Comparison of ENCODE assay signal across 10 mouse cellular contexts in genomic region chr7:144764537-144765282, GRCm38 (mm10). TPM values are rescaled to one million over a fixed set of nuclear protein-coding genes. Genes with fewer than 3 reads are reported as not detected.
DNase-seq lines count a peak whose midpoint lies in the region; ATAC-seq lines count a peak whose summit lies in the region.
"Had no signal": no experiment of that assay in that cellular context is flagged by ENCODE, and none has a peak within 500 bp of the region (broad histone marks: within the 10 kb centered on the region; RNA-seq: fewer than 3 reads in every experiment).

No protein-coding gene starts in this region.

- no peak overlapping the region for H3K27ac ChIP-seq in heart, embryonic 11.5 days (ENCODE audit: low read depth, low read length)
- no peak overlapping the region for H3K27ac ChIP-seq in kidney, embryonic 14.5 days (ENCODE audit: low read depth, low read length)
- H3K27ac ChIP-seq: embryonic facial prominence, embryonic 15.5 days; midbrain, embryonic 12.5 days had no signal

- peak; percentile 28 to 50 for DNase-seq in heart, adult 9 months (ENCODE audit: low spot score in 2 of 2)
- DNase-seq in Muller cell, postnatal 12 days (ENCODE audit: inconsistent ontology term) = peak; percentile 79
- peak; percentile 82 for DNase-seq in cerebellum, adult 11-12 months
- no peak for DNase-seq in layer of hippocampus, postnatal 36 days
- no peak for DNase-seq in right cerebral cortex, postnatal 14 days

- no peaks in the 10 kb centered on the region for H3K27me3 ChIP-seq in heart, embryonic 11.5 days (ENCODE audit: control insufficient read depth, insufficient read depth, low read length)
- H3K27me3 ChIP-seq in kidney, embryonic 14.5 days (ENCODE audit: control insufficient read depth, insufficient read depth, low read length) = no peaks in the 10 kb centered on the region
- H3K27me3 ChIP-seq: embryonic facial prominence, embryonic 15.5 days; midbrain, embryonic 12.5 days had no signal

- no peak overlapping the region for H3K4me2 ChIP-seq in heart, embryonic 11.5 days
- no peak overlapping the region for H3K4me2 ChIP-seq in kidney, embryonic 14.5 days (replicated peaks; ENCODE audit: low read depth, low read length)
- H3K4me2 ChIP-seq: embryonic facial prominence, embryonic 15.5 days; midbrain, embryonic 12.5 days had no signal

- no peak overlapping the region for H3K4me3 ChIP-seq in heart, embryonic 11.5 days (ENCODE audit: low read depth, low read length)
- no peak overlapping the region for H3K4me3 ChIP-seq in kidney, embryonic 14.5 days (ENCODE audit: low read length)
- H3K4me3 ChIP-seq: embryonic facial prominence, embryonic 15.5 days; midbrain, embryonic 12.5 days had no signal

- 66% methylated on average over 11 of the region's 11 CpGs for WGBS in heart, embryonic 11.5 days (ENCODE audit: insufficient replicate concordance)
- 70% methylated on average over 11 of the region's 11 CpGs for WGBS in kidney, embryonic 14.5 days

- ATAC-seq in heart, embryonic 11.5 days (replicated peaks; ENCODE audit: insufficient number of reproducible peaks, low FRiP score, low TSS enrichment) = no peak
- no peak for ATAC-seq in kidney, embryonic 14.5 days (ENCODE audit: low FRiP score, low TSS enrichment)
- no peak for ATAC-seq in frontal cortex, adult (ENCODE audit: low TSS enrichment)

- no peak overlapping the region for H3K9ac ChIP-seq in heart, embryonic 11.5 days (ENCODE audit: low read depth, low read length)
- 0 out of 2 replicates have a peak overlapping the region, but pooled peaks have one; percentile 0 for H3K9ac ChIP-seq in kidney, embryonic 14.5 days (ENCODE audit: low read depth, low read length)
- H3K9ac ChIP-seq: embryonic facial prominence, embryonic 15.5 days; midbrain, embryonic 12.5 days had no signal

- H3K4me1 ChIP-seq in heart, embryonic 11.5 days (ENCODE audit: control insufficient read depth, insufficient read depth, low read length) = peaks cover 4% of the 10 kb centered on the region; the same call in 1 of the 2 replicates
- peaks cover 11% of the 10 kb centered on the region for H3K4me1 ChIP-seq in kidney, embryonic 14.5 days (ENCODE audit: control insufficient read depth, insufficient read depth, low read length)
- H3K4me1 ChIP-seq: embryonic facial prominence, embryonic 15.5 days had no signal

- H3K9me3 ChIP-seq in heart, embryonic 11.5 days (replicated peaks; ENCODE audit: control insufficient read depth, low read length) = no peaks in the 10 kb centered on the region
- no peaks in the 10 kb centered on the region for H3K9me3 ChIP-seq in kidney, embryonic 14.5 days (ENCODE audit: control insufficient read depth, low read length)
- H3K9me3 ChIP-seq: embryonic facial prominence, embryonic 15.5 days; midbrain, embryonic 12.5 days had no signal

- no peaks in the 10 kb centered on the region for H3K36me3 ChIP-seq in heart, embryonic 11.5 days (ENCODE audit: control insufficient read depth, insufficient read depth, low read length)
- no peaks in the 10 kb centered on the region for H3K36me3 ChIP-seq in kidney, embryonic 14.5 days (ENCODE audit: control insufficient read depth, insufficient read depth, low read length)
- H3K36me3 ChIP-seq: embryonic facial prominence, embryonic 15.5 days; midbrain, embryonic 12.5 days had no signal

RNA-seq across cellular contexts. Expression of gene Ano1, which starts 12.9 kb away (rescaled TPM):
- polyA plus RNA-seq in heart, embryonic 11.5 days (2014; fragmentation: Nextera tagmentation; extraction: Ambion mirVana) = 14.3 TPM in 2 replicates
- 24.7 and 48.8 TPM in 2 replicates for polyA plus RNA-seq in kidney, embryonic 14.5 days (2014; fragmentation: Nextera tagmentation; extraction: Ambion mirVana)
- total RNA-seq in layer of hippocampus, postnatal 36 days (2021) = 1 to 10 TPM; 2.5 to 2.6 TPM

Comparison
In these comparisons a context has a peak if more than half of its experiments do, and no peak if none do; other contexts are left out.
1. DNase-seq: peak in heart, adult 9 months (2 of 2), Muller cell, postnatal 12 days (single experiment) and cerebellum, adult 11-12 months (single experiment); none in layer of hippocampus, postnatal 36 days (0 of 2) and right cerebral cortex, postnatal 14 days (single experiment).